In genomic region chr16:77028687-77029417, GRCm38 (mm10) we compare ENCODE assay signal across 9 mouse cellular contexts. TPM values are rescaled to one million over a fixed set of nuclear protein-coding genes. Genes with fewer than 3 reads are reported as not detected.
DNase-seq lines count a peak whose midpoint lies in the region; ATAC-seq lines count a peak whose summit lies in the region.
"Had no signal": no experiment of that assay in that cellular context is flagged by ENCODE, and none has a peak within 500 bp of the region (broad histone marks: within the 10 kb centered on the region; RNA-seq: fewer than 3 reads in every experiment).

No protein-coding gene starts in this region.

- peak overlapping the region; percentile 2; the same call in 1 of the 2 replicates for H3K9ac ChIP-seq in limb, embryonic 13.5 days
- H3K9ac ChIP-seq in midbrain, embryonic 15.5 days: no peak overlapping the region

- peak; percentile 52 for ATAC-seq in erythroid progenitor cell, adult 5-6 weeks (replicated peaks; ENCODE audit: low FRiP score, poor library complexity, severe bottlenecking)
- peak; percentile 61; the same call in 1 of the 2 replicates for ATAC-seq in limb, embryonic 13.5 days (ENCODE audit: low FRiP score, low read depth)
- ATAC-seq in midbrain, embryonic 15.5 days (replicated peaks): 0 out of 2 replicates have a peak, but pooled peaks have one; percentile 10

- peak; percentile 13 to 24 for DNase-seq in frontal cortex, postnatal 10 days (ENCODE audit: low spot score in 2 of 2)
- DNase-seq in frontal cortex, adult 2 months (ENCODE audit: extremely low spot score in 1 of 2, low spot score in 1 of 2): no peak
- peak; percentile 73 for DNase-seq in adrenal gland, adult 2 months
- DNase-seq in heart, postnatal 4 days: peak; percentile 71
- DNase-seq in thymus, postnatal 10 days (ENCODE audit: low spot score in 2 of 2): no peak

- peaks cover 20% of the 10 kb centered on the region for H3K36me3 ChIP-seq in limb, embryonic 13.5 days
- H3K36me3 ChIP-seq in midbrain, embryonic 15.5 days (replicated peaks): 0 out of 2 replicates have a peak, but pooled peaks cover 3% of the 10 kb centered on the region

- H3K4me1 ChIP-seq in limb, embryonic 13.5 days: peaks cover 32% of the 10 kb centered on the region
- H3K4me1 ChIP-seq in midbrain, embryonic 15.5 days: peaks cover 6% of the 10 kb centered on the region; the same call in 1 of the 2 replicates

- peak overlapping the region; percentile 30; the same call in 1 of the 2 replicates for H3K4me2 ChIP-seq in limb, embryonic 13.5 days (replicated peaks)
- no peak overlapping the region for H3K4me2 ChIP-seq in midbrain, embryonic 15.5 days

- WGBS in limb, embryonic 13.5 days: 60% methylated on average over 10 of the region's 10 CpGs
- 73% methylated on average over 10 of the region's 10 CpGs for WGBS in midbrain, embryonic 15.5 days

- no peak overlapping the region for H3K4me3 ChIP-seq in limb, embryonic 13.5 days
- H3K4me3 ChIP-seq in midbrain, embryonic 15.5 days: no peak overlapping the region

- H3K27me3 ChIP-seq in limb, embryonic 13.5 days: no peaks in the 10 kb centered on the region
- no peaks in the 10 kb centered on the region for H3K27me3 ChIP-seq in midbrain, embryonic 15.5 days (replicated peaks)
- H3K27me3 ChIP-seq: CH12.LX had no signal

- H3K9me3 ChIP-seq in limb, embryonic 13.5 days: peaks cover 12% of the 10 kb centered on the region
- no peaks in the 10 kb centered on the region; the same call in 1 of the 2 replicates for H3K9me3 ChIP-seq in midbrain, embryonic 15.5 days

- H3K27ac ChIP-seq in limb, embryonic 13.5 days: no peak overlapping the region
- no peak overlapping the region for H3K27ac ChIP-seq in midbrain, embryonic 15.5 days

RNA-seq across cellular contexts. Expression of gene Usp25, which starts 15.3 kb away (rescaled TPM):
- polyA plus RNA-seq in frontal cortex, adult 2 months (2012; rRNA removed): 12.7 and 15.6 TPM in 2 replicates
- total RNA-seq in adrenal gland, adult 2 months (2021): 10 to 100 TPM; 49.3 to 49.4 TPM
- polyA plus RNA-seq in adrenal gland, adult 2 months (2012; rRNA removed): 10.9 and 16.0 TPM in 2 replicates
- total RNA-seq in erythroid progenitor cell, adult 5-6 weeks (2015; ENCODE audit: low replicate concordance): 239 and 274 TPM in 2 replicates
- total RNA-seq in erythroid progenitor cell, adult 5-6 weeks (2017; ENCODE audit: low replicate concordance): 281 and 398 TPM in 2 replicates
- total RNA-seq in heart, postnatal 4 days (2021): 10 to 100 TPM; 76.5 to 78.1 TPM
- polyA plus RNA-seq in limb, embryonic 13.5 days (2015; fragmentation: Nextera tagmentation; extraction: Ambion mirVana): 14.3 and 16.4 TPM in 2 replicates
- 9.4 and 10.7 TPM in 2 replicates for polyA plus RNA-seq in midbrain, embryonic 15.5 days (2015; fragmentation: Nextera tagmentation; extraction: Ambion mirVana)

Comparison
In these comparisons a context has a peak if more than half of its experiments do, and no peak if none do; other contexts are left out.
1. DNase-seq: peak in frontal cortex, postnatal 10 days (2 of 2), adrenal gland, adult 2 months (single experiment) and heart, postnatal 4 days (single experiment); none in frontal cortex, adult 2 months (0 of 2) and thymus, postnatal 10 days (0 of 2).
2. ATAC-seq: peak in every context shown above with its lines; median percentile 61 in limb, embryonic 13.5 days; 52 in erythroid progenitor cell, adult 5-6 weeks; 10 in midbrain, embryonic 15.5 days.